Mouse (Mus musculus) small intestine, adult 2 months (tissue): ENCODE data around the gene Paox. TPM values are rescaled to one million over a fixed set of nuclear protein-coding genes. Genes with fewer than 3 reads are reported as not detected.

Source experiments
- H3K27ac ChIP-seq: fragments of 200-500 bp; 2 replicates; pipeline ENCODE4 v1.5.1; 2012; ENCODE audit warnings: low read depth, low read length, control low read depth, inconsistent platforms; ENCODE audit not compliant: insufficient read depth
- H3K27me3 ChIP-seq: fragments of 200-500 bp; 2 replicates; pipeline ENCODE4 v1.6.1; 2012; ENCODE audit warnings: mild to moderate bottlenecking, moderate library complexity, low read length, inconsistent platforms; ENCODE audit not compliant: control insufficient read depth, insufficient read depth
- H3K36me3 ChIP-seq: fragments of 200-500 bp; 2 replicates; pipeline ENCODE4 v1.6.1; 2012; ENCODE audit warnings: mild to moderate bottlenecking, low read length, control low read depth, inconsistent platforms; ENCODE audit not compliant: control insufficient read depth, insufficient read depth
- H3K4me1 ChIP-seq: fragments of 200-500 bp; 2 replicates; pipeline ENCODE4 v1.6.1; 2012; ENCODE audit warnings: low read length, inconsistent platforms, mixed read lengths; ENCODE audit not compliant: control insufficient read depth, insufficient read depth, insufficient read length
- H3K4me3 ChIP-seq: fragments of 200-500 bp; 2 replicates; pipeline ENCODE4 v1.5.1; 2012; ENCODE audit warnings: low read depth, mild to moderate bottlenecking, control low read depth, inconsistent platforms, low read length, moderate library complexity
- CTCF ChIP-seq: fragments of 200-500 bp; IDR thresholded peaks from 2 replicates; pipeline ENCODE4 v1.5.1; 2012; ENCODE audit warnings: low read depth, mild to moderate bottlenecking, control low read depth, inconsistent platforms, low read length, moderate library complexity, mixed read lengths; ENCODE audit not compliant: insufficient replicate concordance, insufficient read length; ENCODE audit errors: extremely low read depth
- POLR2A ChIP-seq: fragments of 200-500 bp; IDR thresholded peaks from 2 replicates; pipeline ENCODE4 v1.6.1; 2012; ENCODE audit warnings: low read depth, mild to moderate bottlenecking, control low read depth, inconsistent platforms, low read length, moderate library complexity
- WGBS: fragments of 180-500 bp; shearing (Covaris S2); methylation state at CpG from one replicate; pipeline ENCODE4 v1.1.7; 2018; 5-methylcytosine and 5-hydroxymethylcytosine counted together
- polyA plus RNA-seq: library from polyadenylated mRNA; depleted of rRNA; stranded (reverse); fragments of >200 nt; gene quantifications from 2 replicates; pipeline ENCODE4 v1.2.3, GENCODE M21; 2012

Paox gene
- polyA plus RNA-seq, 1 experiment: 11.0 TPM

DNA sequence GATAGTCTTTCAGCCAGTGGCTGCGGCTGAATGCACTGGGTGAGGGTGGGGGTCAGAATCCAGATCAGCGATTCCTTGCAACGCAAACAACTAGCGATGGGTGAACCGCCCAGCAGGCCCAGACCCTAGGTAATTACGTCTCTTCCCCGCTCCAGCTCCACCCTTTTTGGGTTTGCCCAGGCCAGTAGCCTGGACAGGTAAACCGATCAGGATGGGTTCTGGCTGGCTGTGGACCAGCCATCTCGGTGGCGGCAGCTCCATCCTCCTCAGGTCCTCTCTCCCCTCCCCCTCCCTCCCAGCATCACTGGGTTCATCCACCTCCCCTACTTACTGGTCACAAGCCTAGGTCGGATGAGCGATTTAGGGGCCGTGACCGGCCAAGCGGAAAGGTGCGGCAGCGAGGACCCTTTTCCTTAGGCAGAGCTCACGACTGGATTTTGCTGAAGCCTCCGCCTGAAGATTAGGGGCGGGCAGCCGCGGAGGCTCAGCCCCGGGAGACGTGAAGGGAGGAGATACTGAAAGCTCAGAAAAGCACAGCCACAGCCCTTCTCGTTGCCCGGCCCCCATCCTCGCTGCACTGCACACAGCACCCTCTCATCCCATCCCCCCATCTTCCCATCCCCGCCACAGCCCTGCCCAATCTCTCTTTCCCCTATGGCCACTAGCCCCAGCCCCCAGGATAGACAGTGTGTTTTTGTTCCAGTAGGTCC lies 38.8 kb downstream of the Paox start, which contains the start of gene Sprn:
Gene Sprn, minus strand, starts transcription at position 660 of the 710 bp plus-strand sequence.
- WGBS: 6% methylated on average over 28 of the region's 28 CpGs
- H3K36me3 ChIP-seq: peaks cover 4% of the 10 kb centered on the region; the same call in 1 of the 2 replicates
- peaks cover 16% of the 10 kb centered on the region for H3K27me3 ChIP-seq
- no peak within 1 kb of the TSS for H3K27ac ChIP-seq
- H3K4me3 ChIP-seq: peak within 1 kb of the TSS; percentile 7; the same call in 1 of the 2 replicates
- TF ChIP-seq POLR2A (no peak), CTCF (no peak)
- H3K4me1 ChIP-seq: no peaks in the 10 kb centered on the region

DNA sequence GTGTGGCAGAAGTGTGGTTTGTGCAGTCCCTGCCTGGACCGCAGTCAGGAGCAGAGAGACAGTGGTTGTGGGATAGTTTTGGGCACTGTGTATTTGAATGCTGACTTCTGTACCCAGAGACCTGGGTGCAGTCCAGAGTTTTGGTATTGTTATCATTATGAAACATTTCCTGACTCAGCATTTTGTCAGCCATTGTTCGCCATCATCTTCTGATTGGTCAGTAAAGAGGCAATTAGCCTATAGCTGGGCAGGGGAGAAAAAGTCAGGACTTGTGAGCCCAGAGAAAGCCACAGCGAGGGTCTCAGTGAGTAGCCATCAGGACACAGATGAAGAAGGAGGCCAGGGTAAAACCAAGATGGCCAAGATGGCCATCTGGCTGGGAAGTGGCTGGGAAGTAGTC lies 44.8 kb downstream of the Paox start:
- no peak overlapping the region for H3K27ac ChIP-seq
- no peaks in the 10 kb centered on the region for H3K4me1 ChIP-seq
- H3K4me3 ChIP-seq: no peak overlapping the region
- WGBS: 80% methylated on average over 3 of the region's 3 CpGs
- H3K36me3 ChIP-seq: no peaks in the 10 kb centered on the region
- TF ChIP-seq POLR2A (no peak), CTCF (no peak)
- H3K27me3 ChIP-seq: peaks cover under 1% of the 10 kb centered on the region; the same call in 1 of the 2 replicates

DNA sequence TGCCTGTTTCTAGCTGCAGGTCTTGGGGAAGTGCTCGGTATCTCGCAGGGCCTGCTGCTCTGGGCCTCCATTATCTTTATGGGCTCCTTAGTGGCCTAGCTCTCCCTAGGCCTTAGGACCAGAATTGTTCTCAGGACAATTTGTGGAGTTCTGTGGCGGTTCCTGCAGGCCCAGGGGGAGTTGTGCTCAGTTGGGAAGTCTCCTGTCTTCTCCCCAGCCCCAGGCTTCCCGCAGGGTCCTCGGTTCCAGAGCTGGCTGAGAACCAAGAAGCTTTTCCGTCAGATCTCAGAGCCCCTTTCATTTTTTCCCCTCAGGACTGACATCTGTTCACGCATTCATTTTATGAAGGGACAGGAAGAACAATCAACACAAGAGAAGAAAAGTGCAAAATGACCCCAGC lies 49.1 kb downstream of the Paox start, which contains the start of gene Olfr522:
Gene Olfr522, minus strand, starts transcription at position 101 of the 400 bp plus-strand sequence.
- H3K36me3 ChIP-seq: no peaks in the 10 kb centered on the region
- H3K27me3 ChIP-seq: no peaks in the 10 kb centered on the region
- 71% methylated on average over 7 of the region's 7 CpGs for WGBS
- H3K4me1 ChIP-seq: no peaks in the 10 kb centered on the region
- H3K4me3 ChIP-seq: no peak within 1 kb of the TSS
- TF ChIP-seq CTCF: no peak
- no peak for TF ChIP-seq POLR2A
- no peak within 1 kb of the TSS for H3K27ac ChIP-seq

DNA sequence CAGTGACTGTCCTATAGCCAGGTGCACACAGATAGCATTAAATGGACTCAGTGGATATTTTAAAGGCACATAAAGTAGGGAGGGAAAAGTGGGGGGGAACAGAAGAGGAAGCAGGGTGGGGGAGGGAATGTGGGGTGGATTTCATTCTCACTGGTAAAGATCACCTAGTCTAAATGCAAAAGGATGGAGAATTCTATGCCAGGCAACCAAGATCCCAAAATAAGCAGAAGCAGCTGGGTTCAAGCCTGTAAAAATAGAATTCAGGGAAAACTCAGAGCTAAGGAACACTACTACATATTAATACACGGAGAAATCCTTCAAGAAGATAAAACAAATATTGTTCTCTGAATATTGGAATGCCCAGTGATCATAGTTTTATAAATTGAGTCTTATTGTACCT lies 52.4 kb downstream of the Paox start:
- Histone ChIP-seq H3K4me1 (no peaks in the 10 kb centered on the region), H3K27ac (no peak overlapping the region), H3K36me3 (no peaks in the 10 kb centered on the region), H3K27me3 (no peaks in the 10 kb centered on the region), H3K4me3 (no peak overlapping the region)
- WGBS: 66% methylated on average over 1 of the region's 1 CpGs
- TF ChIP-seq CTCF (no peak), POLR2A (no peak)

DNA sequence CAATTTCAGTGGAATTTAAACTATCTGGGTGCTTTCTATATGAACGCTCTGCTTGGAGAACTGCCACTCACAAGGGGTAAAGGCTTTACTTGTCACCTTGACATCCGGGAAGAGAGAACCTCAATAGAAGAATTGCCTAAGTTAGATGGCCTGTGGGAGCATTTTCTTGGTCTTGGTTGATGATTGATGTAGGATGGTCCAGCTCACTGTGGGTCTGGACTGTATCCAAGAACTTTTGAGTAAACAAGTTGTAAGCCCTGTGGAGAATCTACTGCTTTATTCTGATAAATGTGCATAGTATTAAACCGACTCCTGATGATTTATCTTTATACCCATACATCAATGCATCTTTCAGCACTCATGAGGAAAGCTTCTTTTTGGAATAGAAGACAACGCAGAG lies 53.8 kb downstream of the Paox start:
- Histone ChIP-seq H3K36me3 (no peaks in the 10 kb centered on the region), H3K4me1 (no peaks in the 10 kb centered on the region), H3K27me3 (no peaks in the 10 kb centered on the region), H3K4me3 (no peak overlapping the region), H3K27ac (no peak overlapping the region)
- TF ChIP-seq POLR2A: no peak
- TF ChIP-seq CTCF: no peak
- 74% methylated on average over 4 of the region's 4 CpGs for WGBS

DNA sequence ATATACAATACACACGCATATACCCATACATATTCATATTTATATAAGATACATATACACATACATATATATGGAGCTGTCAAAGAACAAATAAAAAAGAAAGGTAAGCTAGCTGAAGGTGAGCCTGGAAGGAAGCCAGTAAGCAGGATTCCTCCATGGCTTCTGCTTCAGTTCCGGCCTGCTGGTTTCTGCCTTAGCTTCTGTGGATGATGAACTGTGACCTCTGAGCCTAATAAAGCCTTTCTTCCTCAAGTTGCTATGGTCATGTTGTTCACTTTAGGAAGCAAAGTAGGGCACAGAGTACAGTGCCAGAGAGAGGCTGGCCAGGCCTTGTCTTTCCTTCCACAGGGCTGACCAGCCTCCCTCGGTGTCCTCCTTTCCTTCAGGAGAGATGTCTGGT lies 55.3 kb downstream of the Paox start:
- Histone ChIP-seq H3K4me1 (no peaks in the 10 kb centered on the region), H3K27ac (no peak overlapping the region), H3K4me3 (no peak overlapping the region), H3K36me3 (no peaks in the 10 kb centered on the region), H3K27me3 (no peaks in the 10 kb centered on the region)
- TF ChIP-seq POLR2A (no peak), CTCF (no peak)
- WGBS: 83% methylated on average over 3 of the region's 3 CpGs

DNA sequence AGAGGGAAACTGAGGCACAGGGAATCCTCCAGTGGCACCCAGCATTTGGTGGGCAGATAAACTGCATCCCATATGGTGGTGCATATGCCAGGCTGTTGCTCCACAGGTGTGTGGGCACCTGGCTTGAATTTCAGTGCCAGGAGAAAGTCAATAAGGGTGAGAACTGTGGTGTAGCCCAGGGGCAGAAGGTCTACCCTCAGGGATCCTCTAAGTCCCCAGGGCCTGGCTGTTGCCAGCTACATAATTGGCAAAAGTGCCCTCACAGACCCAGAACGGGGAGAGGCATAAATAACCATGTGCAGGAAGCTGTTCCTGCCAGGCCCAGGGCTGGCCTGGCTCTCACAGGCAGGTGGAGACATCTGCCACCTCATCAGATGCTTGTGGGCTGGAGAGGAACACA lies 57.3 kb downstream of the Paox start, which contains the start of gene Olfr523:
Gene Olfr523, plus strand, starts transcription at position 282 of the 400 bp plus-strand sequence.
- Histone ChIP-seq H3K27ac (no peak within 1 kb of the TSS), H3K36me3 (no peaks in the 10 kb centered on the region), H3K4me1 (no peaks in the 10 kb centered on the region), H3K27me3 (no peaks in the 10 kb centered on the region), H3K4me3 (no peak within 1 kb of the TSS)
- TF ChIP-seq POLR2A: no peak
- TF ChIP-seq CTCF: no peak
- WGBS: 29% methylated on average over 1 of the region's 1 CpGs
